Mouse (Mus musculus) liver, adult 2 months (tissue): ENCODE data around the gene Gpc6. TPM values are rescaled to one million over a fixed set of nuclear protein-coding genes. Genes with fewer than 3 reads are reported as not detected.

Source experiments
- DNase-seq: peaks from one replicate; pipeline ENCODE4 v3.0.0-alpha.2; 2011; ENCODE audit warnings: low read depth, low spot score; ENCODE audit errors: extremely low read depth
- H3K27ac ChIP-seq: fragments of 200-500 bp; replicated peaks from 2 replicates; pipeline ENCODE4 v1.5.1; 2012; ENCODE audit warnings: low read depth, mild to moderate bottlenecking, control low read depth, inconsistent platforms, low read length; ENCODE audit not compliant: insufficient read depth
- H3K27me3 ChIP-seq: fragments of 200-500 bp; 2 replicates; pipeline ENCODE4 v1.6.1; 2012; ENCODE audit warnings: mild to moderate bottlenecking, moderate library complexity, low read length, inconsistent platforms; ENCODE audit not compliant: control insufficient read depth, insufficient read depth
- H3K36me3 ChIP-seq: fragments of 200-500 bp; 2 replicates; pipeline ENCODE4 v1.6.1; 2012; ENCODE audit warnings: low read length, inconsistent platforms; ENCODE audit not compliant: control insufficient read depth, insufficient read depth
- H3K4me1 ChIP-seq: fragments of 200-500 bp; 2 replicates; pipeline ENCODE4 v1.6.1; 2011; ENCODE audit warnings: low read length; ENCODE audit not compliant: control insufficient read depth, insufficient read depth
- H3K4me3 ChIP-seq: fragments of 200-500 bp; 2 replicates; pipeline ENCODE4 v1.5.1; 2011; ENCODE audit warnings: low read depth, mild to moderate bottlenecking, control low read depth, low read length, moderate library complexity; ENCODE audit not compliant: insufficient read depth
- H3K79me2 ChIP-seq: fragments of 200-500 bp; 2 replicates; pipeline ENCODE4 v1.6.1; 2012; ENCODE audit warnings: inconsistent platforms, mild to moderate bottlenecking, low read length, moderate library complexity; ENCODE audit not compliant: control insufficient read depth, insufficient read depth
- H3K9ac ChIP-seq: fragments of 200-500 bp; 2 replicates; pipeline ENCODE4 v1.6.1; 2012; ENCODE audit warnings: low read depth, mild to moderate bottlenecking, control low read depth, inconsistent platforms, low read length
- CTCF ChIP-seq: fragments of 200-500 bp; IDR thresholded peaks from 2 replicates; pipeline ENCODE4 v1.5.1; 2011; ENCODE audit warnings: low read depth, low read length, control low read depth
- POLR2A ChIP-seq: fragments of 200-500 bp; IDR thresholded peaks from 2 replicates; pipeline ENCODE4 v1.6.1; 2011; ENCODE audit warnings: low read length, control low read depth; ENCODE audit not compliant: insufficient read depth; ENCODE audit errors: extremely low read depth
- WGBS: fragments of 180-500 bp; shearing (Covaris S2); methylation state at CpG from one replicate; pipeline ENCODE4 v1.1.7; 2018; 5-methylcytosine and 5-hydroxymethylcytosine counted together
- polyA plus RNA-seq: library from polyadenylated mRNA; depleted of rRNA; stranded (reverse); fragments of >200 nt; gene quantifications from 2 replicates; pipeline ENCODE4 v1.2.3, GENCODE M21; 2012
- total RNA-seq: library from RNA; depleted of rRNA; stranded (reverse); fragments of >200 nt; gene quantifications from 2 replicates; pipeline ENCODE4 v1.2.3, GENCODE M21; 2014

Gpc6 gene
- total and polyA plus RNA-seq, 2 experiments = 0.88 to 2.6 TPM

DNA sequence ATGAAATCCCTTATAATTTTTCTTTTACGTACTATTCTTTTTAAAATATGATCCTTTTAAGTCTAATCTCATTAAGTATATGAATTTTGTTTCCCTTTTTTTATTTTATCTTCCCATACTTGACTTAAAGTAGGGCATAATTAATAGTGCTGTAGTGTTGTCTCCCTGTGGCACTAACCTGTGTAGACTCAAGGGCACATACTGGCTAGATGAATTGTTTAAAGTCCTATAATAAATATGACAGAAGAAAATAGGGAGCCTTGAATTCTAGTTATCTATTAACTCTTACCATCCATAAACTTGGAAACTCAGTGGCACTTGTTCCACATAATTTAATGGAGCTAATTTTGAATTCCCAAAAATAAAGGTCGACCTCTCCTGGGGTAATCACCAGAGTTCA is 268.2 kb downstream of the Gpc6 start:
- Histone ChIP-seq H3K36me3 (no peaks in the 10 kb centered on the region), H3K79me2 (no peaks in the 10 kb centered on the region), H3K9ac (no peak overlapping the region), H3K4me3 (no peak overlapping the region), H3K4me1 (no peaks in the 10 kb centered on the region), H3K27me3 (no peaks in the 10 kb centered on the region), H3K27ac (no peak overlapping the region)
- TF ChIP-seq POLR2A (no peak), CTCF (no peak)
- DNase-seq = no peak
- WGBS = 85% methylated on average over 2 of the region's 2 CpGs

DNA sequence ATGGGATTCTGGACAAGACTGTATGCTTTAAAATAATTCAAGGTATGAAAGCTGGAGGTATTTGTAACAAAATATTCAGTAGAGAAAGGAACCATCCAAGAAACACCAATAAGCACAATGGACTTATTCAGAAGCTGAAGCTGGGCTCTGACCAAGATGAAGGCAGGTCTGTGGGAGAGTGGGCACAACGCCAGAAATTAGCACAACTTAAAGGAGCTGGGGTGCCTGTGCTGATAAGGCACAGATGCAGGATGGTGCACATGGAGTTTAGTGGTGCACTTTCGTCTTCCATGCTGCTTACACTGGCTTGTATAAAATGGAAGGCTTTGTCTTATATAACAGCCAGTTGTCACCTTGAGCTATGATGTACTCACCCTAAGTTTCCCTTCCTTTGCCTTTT is 276.9 kb downstream of the Gpc6 start:
- no peak for TF ChIP-seq CTCF
- TF ChIP-seq POLR2A = no peak
- 74% methylated on average over 2 of the region's 2 CpGs for WGBS
- H3K27ac ChIP-seq = no peak overlapping the region
- H3K4me1 ChIP-seq = no peaks in the 10 kb centered on the region
- no peak overlapping the region for H3K4me3 ChIP-seq
- DNase-seq = no peak
- H3K36me3 ChIP-seq = no peaks in the 10 kb centered on the region
- no peaks in the 10 kb centered on the region for H3K79me2 ChIP-seq
- no peak overlapping the region for H3K9ac ChIP-seq
- H3K27me3 ChIP-seq = no peaks in the 10 kb centered on the region

DNA sequence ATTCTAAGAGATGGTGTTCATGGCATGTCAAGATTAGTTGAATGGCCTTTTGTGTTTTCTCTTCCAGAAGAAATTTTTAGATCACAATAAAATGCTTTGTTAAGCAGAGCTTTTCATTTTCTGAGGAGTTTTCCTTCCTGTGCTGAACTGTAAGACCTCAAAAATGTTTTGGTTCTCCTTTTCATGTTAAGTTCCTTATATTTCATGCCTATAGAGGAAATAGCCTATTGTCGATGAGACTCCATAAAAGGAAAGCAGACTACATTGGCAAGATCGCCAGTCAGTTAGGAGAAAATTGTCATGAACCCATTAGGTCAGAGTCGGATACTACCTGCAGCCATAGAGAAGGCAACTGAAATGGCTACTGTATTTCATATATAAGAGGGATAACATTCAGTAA is 278.8 kb downstream of the Gpc6 start:
- no peaks in the 10 kb centered on the region for H3K27me3 ChIP-seq
- no peaks in the 10 kb centered on the region for H3K4me1 ChIP-seq
- no peak for TF ChIP-seq POLR2A
- no peak for TF ChIP-seq CTCF
- H3K36me3 ChIP-seq = no peaks in the 10 kb centered on the region
- no peak overlapping the region for H3K9ac ChIP-seq
- H3K79me2 ChIP-seq = no peaks in the 10 kb centered on the region
- DNase-seq = no peak
- H3K4me3 ChIP-seq = no peak overlapping the region
- no peak overlapping the region for H3K27ac ChIP-seq
- WGBS = 89% methylated on average over 3 of the region's 3 CpGs

- TF ChIP-seq CTCF (no peak), POLR2A (no peak)
- Histone ChIP-seq H3K4me1 (no peaks in the 10 kb centered on the region), H3K27me3 (no peaks in the 10 kb centered on the region), H3K79me2 (no peaks in the 10 kb centered on the region), H3K9ac (no peak overlapping the region), H3K4me3 (no peak overlapping the region), H3K36me3 (no peaks in the 10 kb centered on the region), H3K27ac (no peak overlapping the region)
- no peak for DNase-seq
Measured at GRCm38 (mm10) chr14:117214373-117214772, 289.3 kb downstream of the Gpc6 start.

DNA sequence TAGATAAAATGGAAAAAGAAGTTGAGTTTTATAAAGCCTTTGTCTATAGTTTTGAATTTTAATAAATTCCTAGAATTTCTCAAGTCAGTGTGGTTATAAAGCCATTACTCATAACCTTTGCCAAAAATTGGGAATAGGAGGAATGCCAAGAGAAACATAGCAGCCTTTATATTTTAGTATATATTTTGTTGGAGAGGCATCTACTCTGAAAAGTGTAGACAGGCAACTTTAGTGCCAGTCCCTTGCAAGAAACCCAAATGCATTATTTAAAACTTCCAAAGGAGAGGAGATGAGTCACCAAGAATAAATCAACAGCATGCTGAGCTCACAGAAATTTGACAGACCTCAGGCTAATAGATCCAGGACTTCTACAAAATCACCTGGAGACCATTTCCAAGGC is 301.8 kb downstream of the Gpc6 start:
- Histone ChIP-seq H3K9ac (no peak overlapping the region), H3K4me1 (no peaks in the 10 kb centered on the region), H3K27me3 (no peaks in the 10 kb centered on the region), H3K36me3 (no peaks in the 10 kb centered on the region), H3K27ac (no peak overlapping the region), H3K79me2 (no peaks in the 10 kb centered on the region), H3K4me3 (no peak overlapping the region)
- no peak for DNase-seq
- TF ChIP-seq CTCF = no peak
- TF ChIP-seq POLR2A = no peak

DNA sequence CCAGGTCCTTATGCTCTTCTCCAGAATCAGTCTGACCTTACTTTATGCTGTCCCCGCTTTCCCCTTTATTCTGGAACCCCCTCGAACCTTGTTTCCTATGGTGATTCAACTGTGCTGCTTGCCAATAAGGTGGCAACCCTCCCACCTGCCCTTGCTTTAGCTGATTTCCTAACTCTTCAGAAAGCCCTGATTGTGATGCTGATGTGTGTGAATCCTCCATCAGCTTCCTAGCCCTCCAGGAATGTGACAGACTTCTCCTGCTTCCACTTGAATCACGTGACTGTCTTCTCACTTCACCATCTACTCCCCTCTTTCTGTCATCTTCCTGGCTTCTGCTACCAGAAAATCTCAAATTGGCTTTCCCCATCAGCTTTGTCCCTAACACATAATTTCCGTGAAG is 305.4 kb downstream of the Gpc6 start:
- no peaks in the 10 kb centered on the region for H3K4me1 ChIP-seq
- no peak overlapping the region for H3K27ac ChIP-seq
- no peak for DNase-seq
- no peak overlapping the region for H3K9ac ChIP-seq
- TF ChIP-seq POLR2A = no peak
- no peak for TF ChIP-seq CTCF
- WGBS = 73% methylated on average over 4 of the region's 4 CpGs
- H3K4me3 ChIP-seq = no peak overlapping the region
- H3K36me3 ChIP-seq = no peaks in the 10 kb centered on the region
- no peaks in the 10 kb centered on the region for H3K79me2 ChIP-seq
- no peaks in the 10 kb centered on the region for H3K27me3 ChIP-seq

DNA sequence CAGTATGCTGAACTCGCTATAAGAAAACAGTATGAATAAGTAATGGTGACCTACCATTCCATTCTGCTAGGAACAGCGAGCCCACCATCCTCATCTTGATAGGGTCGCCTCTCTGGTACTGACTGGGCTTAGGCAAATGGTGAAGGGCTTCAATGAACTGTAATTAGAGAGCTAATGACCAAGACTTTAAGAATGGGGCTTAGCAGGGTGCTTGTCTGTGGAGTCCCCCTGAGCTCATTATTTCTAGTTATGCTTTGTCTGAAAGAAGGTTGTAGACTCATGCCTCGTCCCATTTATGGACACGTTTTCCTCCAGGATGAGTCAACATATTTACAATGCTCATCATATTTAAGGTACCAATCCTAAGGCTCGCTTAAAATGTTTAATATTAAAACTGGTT is 313.1 kb downstream of the Gpc6 start:
- no peaks in the 10 kb centered on the region for H3K4me1 ChIP-seq
- no peak for TF ChIP-seq POLR2A
- no peak for TF ChIP-seq CTCF
- DNase-seq = no peak
- 90% methylated on average over 6 of the region's 6 CpGs for WGBS
- no peak overlapping the region for H3K27ac ChIP-seq
- no peaks in the 10 kb centered on the region for H3K79me2 ChIP-seq
- no peak overlapping the region for H3K4me3 ChIP-seq
- no peaks in the 10 kb centered on the region for H3K36me3 ChIP-seq
- H3K9ac ChIP-seq = no peak overlapping the region
- no peaks in the 10 kb centered on the region for H3K27me3 ChIP-seq
